Mouse (Mus musculus) testis, adult 2 months (tissue): Measurements from ENCODE around the gene Snrk.

Source experiments
- CTCF ChIP-seq: fragments of 200-500 bp; IDR thresholded peaks from 2 replicates; pipeline ENCODE4 v1.5.1; 2012; ENCODE audit warnings: low read depth, mild to moderate bottlenecking, inconsistent platforms, low read length, moderate library complexity; ENCODE audit not compliant: control insufficient read depth, insufficient read depth, insufficient replicate concordance
- POLR2A ChIP-seq: fragments of 200-500 bp; IDR thresholded peaks from 2 replicates; pipeline ENCODE4 v1.6.1; 2012; ENCODE audit warnings: low read depth, mild to moderate bottlenecking, inconsistent platforms, low read length, moderate library complexity; ENCODE audit not compliant: control insufficient read depth

DNA sequence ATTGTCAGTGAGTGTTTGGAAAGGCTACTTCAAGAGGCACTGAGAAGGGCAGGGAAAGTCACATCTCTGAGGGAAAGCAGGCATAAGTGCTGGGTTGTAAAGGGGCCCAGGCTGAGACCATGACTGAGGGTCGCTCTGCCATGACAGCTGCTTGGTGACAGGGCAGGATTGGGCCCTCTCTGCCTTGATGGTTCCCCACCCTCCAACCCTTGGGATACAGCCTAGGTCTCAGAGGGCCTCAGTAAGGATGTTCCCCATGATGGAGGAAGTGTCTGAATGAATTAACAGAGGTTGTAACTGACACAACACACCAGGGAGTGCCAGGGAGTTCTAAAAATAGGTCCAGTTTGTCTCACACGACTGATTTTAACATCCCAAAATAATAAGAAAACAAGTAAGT, 43.1 kb upstream of the Snrk start:
- TF ChIP-seq CTCF, result no peak
- TF ChIP-seq POLR2A, result no peak
